Mouse (Mus musculus): ENCODE results near the gene Sac3d1. TPM values are rescaled to one million over a fixed set of nuclear protein-coding genes. Genes with fewer than 3 reads are reported as not detected.
A peak's percentile ranks its signal among the peaks of the same experiment; 100 is the strongest.

The Sac3d1 gene
- polyA plus RNA-seq, 1 experiment, result 35.1 TPM

DNA sequence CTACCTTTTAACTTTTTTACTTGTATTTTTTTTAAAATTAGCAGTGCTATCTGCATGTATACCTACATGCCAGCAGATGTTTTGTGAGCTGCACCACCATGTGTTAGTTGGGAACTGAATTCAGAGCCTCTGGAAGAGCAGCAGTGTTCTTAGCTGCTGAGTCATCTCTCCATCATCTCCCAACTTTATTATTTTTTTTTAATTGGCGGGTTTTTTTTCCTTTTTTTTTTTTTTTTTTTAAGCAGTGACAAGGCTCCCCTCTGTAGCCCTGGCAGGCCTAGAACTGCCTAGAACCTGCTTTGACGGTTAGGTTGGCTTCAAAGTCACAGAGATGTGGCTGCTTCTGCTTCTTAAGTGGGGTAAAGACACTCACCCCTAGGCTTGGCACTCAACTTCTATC, 6.4 kb upstream of the Sac3d1 start:
- H3K4me1 ChIP-seq (ENCODE audit: control insufficient read depth, insufficient read depth, low read length), result no peaks in the 10 kb centered on the region
- H3K27ac ChIP-seq (ENCODE audit: insufficient read depth, low read length), result no peak overlapping the region
- H3K4me3 ChIP-seq (ENCODE audit: insufficient read depth, low read length), result no peak overlapping the region
- TF ChIP-seq CTCF (IDR thresholded peaks at IDR 0.05; ENCODE audit: extremely low read depth, insufficient read depth, low read length), result no peak
- TF ChIP-seq POLR2A (IDR thresholded peaks at IDR 0.05; ENCODE audit: extremely low read depth, insufficient read depth, low read length), result no peak

DNA sequence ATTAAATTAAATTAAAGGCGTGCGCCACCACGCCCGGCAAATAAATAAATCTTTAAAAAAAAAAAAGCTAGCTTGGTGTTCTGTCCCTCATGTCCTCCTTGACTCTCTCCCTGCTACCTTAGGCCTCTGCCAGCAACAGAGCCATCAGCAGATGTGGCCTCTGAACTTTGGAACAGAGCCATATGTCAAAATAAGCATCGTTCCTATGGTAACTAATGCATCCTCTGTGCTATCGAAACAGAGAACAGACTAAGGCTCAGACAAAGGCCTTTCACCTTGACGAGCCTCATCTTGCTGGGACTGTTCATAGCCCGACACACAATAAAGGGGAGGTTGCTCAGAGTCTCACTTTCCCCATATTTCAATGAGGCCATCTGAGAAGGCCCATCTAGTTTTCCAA, 4.9 kb upstream of the Sac3d1 start:
- no peak overlapping the region for H3K4me3 ChIP-seq (ENCODE audit: insufficient read depth, low read length)
- no peaks in the 10 kb centered on the region for H3K4me1 ChIP-seq (ENCODE audit: control insufficient read depth, insufficient read depth, low read length)
- TF ChIP-seq CTCF (IDR thresholded peaks at IDR 0.05; ENCODE audit: extremely low read depth, insufficient read depth, low read length), result no peak
- TF ChIP-seq POLR2A (IDR thresholded peaks at IDR 0.05; ENCODE audit: extremely low read depth, insufficient read depth, low read length), result no peak
- H3K27ac ChIP-seq (ENCODE audit: insufficient read depth, low read length), result no peak overlapping the region

DNA sequence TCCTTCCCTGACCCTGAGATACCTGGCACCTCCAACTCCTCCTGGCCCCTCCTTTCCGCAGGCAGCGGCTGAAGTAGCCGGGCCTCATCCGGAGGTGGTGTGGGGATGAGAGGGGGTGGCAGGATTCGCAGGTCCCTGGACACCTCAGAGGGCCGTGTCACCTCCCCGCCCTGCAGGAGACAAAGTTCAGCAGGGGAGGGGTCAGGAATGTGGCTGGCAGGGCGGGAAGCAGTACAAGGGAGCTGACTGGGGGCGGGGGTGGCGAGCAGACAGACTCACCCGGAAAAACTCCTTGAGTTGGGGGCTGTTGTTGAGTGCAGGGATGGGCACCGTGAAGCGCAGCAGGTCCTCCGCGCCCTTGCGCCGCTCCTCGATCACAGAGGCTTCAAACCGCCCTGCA, 3.3 kb upstream of the Sac3d1 start:
- no peak overlapping the region for H3K27ac ChIP-seq (ENCODE audit: insufficient read depth, low read length)
- H3K4me3 ChIP-seq (ENCODE audit: insufficient read depth, low read length), result no peak overlapping the region
- H3K4me1 ChIP-seq (ENCODE audit: control insufficient read depth, insufficient read depth, low read length), result no peaks in the 10 kb centered on the region
- TF ChIP-seq CTCF (IDR thresholded peaks at IDR 0.05; ENCODE audit: extremely low read depth, insufficient read depth, low read length), result no peak
- no peak for TF ChIP-seq POLR2A (IDR thresholded peaks at IDR 0.05; ENCODE audit: extremely low read depth, insufficient read depth, low read length)

DNA sequence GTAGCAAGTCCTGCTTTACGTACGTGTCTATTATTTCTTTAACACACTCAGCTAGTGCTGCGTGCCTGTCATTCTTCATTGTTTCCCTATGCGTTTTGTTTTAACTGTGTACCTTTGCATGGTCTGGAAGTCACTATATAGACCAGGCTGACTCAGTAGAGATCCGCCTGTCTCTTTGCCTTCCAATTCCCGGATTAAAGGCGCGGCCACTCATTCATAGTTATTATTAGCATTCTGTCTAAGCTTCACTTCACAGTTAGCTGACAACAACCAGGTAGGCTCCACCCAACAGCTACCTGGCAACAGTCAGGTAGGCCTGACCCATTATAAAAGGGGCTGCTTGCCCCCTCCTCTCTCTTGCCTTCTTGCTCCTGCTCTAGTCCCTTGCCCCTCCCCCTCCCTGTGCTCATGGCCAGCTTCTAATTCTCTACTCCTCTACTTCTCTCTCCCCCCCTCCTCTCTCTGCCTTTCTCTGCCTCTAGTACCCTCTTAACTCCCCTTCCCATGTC, 281 bp upstream of the Sac3d1 start:
- Histone ChIP-seq H3K27ac (ENCODE audit: insufficient read depth, low read length) (peak overlapping the region; percentile 61), H3K4me3 (ENCODE audit: insufficient read depth, low read length) (peak overlapping the region; percentile 51), H3K4me1 (ENCODE audit: control insufficient read depth, insufficient read depth, low read length) (no peaks in the 10 kb centered on the region)
- TF ChIP-seq POLR2A (IDR thresholded peaks at IDR 0.05; ENCODE audit: extremely low read depth, insufficient read depth, low read length) (no peak), CTCF (IDR thresholded peaks at IDR 0.05; ENCODE audit: extremely low read depth, insufficient read depth, low read length) (no peak)

DNA sequence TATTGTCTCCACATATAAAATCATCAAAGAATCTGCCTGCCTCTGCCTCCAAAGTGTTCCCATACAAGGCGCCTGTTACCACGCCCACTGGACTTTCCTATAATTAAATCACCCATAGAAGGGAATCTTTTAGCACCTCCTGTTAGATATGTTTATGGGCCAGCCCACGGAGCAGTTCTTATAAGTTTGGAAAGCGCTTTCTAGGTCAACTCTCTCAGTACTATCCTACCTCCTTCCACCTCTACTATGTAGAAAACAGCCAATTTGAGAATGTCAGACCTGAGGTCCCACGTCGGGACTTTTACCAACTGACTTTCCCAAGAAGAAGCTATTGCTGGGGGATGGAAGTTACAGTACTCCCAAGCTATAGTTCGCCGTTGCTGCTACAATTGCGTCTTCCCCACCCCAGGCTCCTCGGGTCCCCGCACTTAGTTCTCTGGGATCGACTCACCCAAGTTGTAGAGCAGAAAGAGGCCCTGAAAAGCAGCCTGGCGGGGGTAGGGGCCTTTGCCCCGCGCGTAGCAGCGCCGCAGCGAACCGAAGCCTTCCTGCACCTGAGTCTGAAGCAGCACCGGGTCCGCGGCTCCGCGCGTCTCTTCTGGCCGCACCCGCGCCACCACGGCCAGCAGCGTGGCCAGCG, 984 bp downstream of the Sac3d1 start:
- Histone ChIP-seq H3K27ac (ENCODE audit: insufficient read depth, low read length) (peak overlapping the region; percentile 85), H3K4me1 (ENCODE audit: control insufficient read depth, insufficient read depth, low read length) (no peaks in the 10 kb centered on the region), H3K4me3 (ENCODE audit: insufficient read depth, low read length) (peak overlapping the region; percentile 51)
- TF ChIP-seq POLR2A (IDR thresholded peaks at IDR 0.05; ENCODE audit: extremely low read depth, insufficient read depth, low read length) (no peak), CTCF (IDR thresholded peaks at IDR 0.05; ENCODE audit: extremely low read depth, insufficient read depth, low read length) (no peak)

DNA sequence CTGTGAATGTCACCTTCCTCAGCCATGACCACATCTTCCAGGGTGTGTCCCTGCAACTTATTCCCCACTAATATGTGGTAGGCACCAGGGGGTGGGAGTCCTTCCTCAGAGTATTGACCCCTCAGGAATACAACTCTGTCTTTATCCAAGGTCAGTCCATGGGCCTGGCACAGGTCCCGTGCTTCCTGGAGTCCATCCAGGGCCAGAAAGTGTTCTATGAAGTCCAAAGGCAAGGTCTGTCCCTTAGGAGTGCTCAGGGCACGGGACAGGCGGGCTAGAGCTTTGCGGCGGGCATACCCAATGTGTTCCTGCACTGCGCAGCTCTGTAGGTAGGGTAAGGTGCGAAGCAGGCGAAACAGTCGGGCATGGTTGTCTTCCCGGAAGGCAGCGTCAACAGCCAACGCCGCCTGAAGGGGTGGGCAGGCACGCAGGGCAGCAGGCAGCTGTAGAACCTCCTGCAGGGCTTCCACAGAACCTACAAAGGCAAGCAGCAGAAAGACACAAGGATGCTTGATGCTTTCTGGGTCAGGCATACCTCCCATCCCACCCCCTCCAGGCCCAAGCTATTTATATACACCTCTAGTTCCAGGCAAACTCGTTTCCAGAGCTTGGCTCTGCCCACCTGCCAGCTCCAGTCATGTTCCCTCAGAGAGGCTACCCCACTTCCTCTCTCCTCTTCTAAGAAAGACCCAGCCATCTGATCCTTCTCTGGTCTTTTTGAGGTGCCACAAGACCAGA, 2.2 kb downstream of the Sac3d1 start:
- Histone ChIP-seq H3K4me3 (ENCODE audit: insufficient read depth, low read length) (no peak overlapping the region), H3K27ac (ENCODE audit: insufficient read depth, low read length) (no peak overlapping the region), H3K4me1 (ENCODE audit: control insufficient read depth, insufficient read depth, low read length) (no peaks in the 10 kb centered on the region)
- TF ChIP-seq CTCF (IDR thresholded peaks at IDR 0.05; ENCODE audit: extremely low read depth, insufficient read depth, low read length) (no peak), POLR2A (IDR thresholded peaks at IDR 0.05; ENCODE audit: extremely low read depth, insufficient read depth, low read length) (no peak)

DNA sequence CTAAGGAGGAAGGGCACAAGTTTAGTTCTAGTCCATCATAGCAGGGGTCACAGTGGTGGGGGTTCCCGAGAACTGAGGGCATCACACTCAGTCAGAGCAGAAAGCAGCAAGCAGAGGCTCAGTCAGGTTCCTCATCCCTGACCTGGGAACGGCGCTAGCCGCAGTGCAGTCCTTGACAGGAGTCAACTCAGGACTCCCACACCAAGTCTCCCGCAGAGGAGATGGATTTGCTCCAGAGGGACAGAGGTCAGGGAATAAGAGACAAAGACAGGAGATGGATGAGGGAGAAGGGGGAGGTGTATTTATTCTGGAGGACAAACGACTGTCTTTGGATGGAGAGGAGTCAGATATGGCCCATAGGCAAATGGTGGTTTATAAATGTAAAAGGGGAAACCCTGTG, 5.3 kb downstream of the Sac3d1 start:
- no peak overlapping the region for H3K27ac ChIP-seq (ENCODE audit: insufficient read depth, low read length)
- TF ChIP-seq POLR2A (IDR thresholded peaks at IDR 0.05; ENCODE audit: extremely low read depth, insufficient read depth, low read length) (no peak), CTCF (IDR thresholded peaks at IDR 0.05; ENCODE audit: extremely low read depth, insufficient read depth, low read length) (no peak)
- H3K4me1 ChIP-seq (ENCODE audit: control insufficient read depth, insufficient read depth, low read length), result no peaks in the 10 kb centered on the region
- no peak overlapping the region for H3K4me3 ChIP-seq (ENCODE audit: insufficient read depth, low read length)

DNA sequence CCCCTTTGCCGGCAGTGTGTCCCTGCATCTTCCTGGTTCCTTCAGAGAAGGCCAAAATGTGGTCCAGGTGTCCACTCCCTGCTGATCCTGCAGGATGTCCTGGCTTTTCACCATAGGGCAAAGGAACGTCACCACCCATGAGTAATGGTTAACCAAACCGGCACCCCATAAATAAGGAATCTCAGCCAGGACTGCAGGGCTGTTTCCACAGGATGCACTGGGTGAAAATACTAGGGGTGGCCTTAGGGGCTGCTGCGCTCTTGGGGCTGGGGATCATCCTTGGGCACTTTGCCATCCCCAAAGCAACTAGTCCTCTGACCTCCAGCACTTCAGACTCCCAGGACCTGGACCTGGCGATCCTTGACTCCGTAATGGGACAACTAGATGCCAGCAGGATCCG, 12.9 kb downstream of the Sac3d1 start, which contains the start of gene Naaladl1:
Gene Naaladl1, plus strand, starts transcription at position 197 of the 400 bp plus-strand sequence.
- H3K4me3 ChIP-seq (ENCODE audit: insufficient read depth, low read length), result no peak within 1 kb of the TSS
- H3K4me1 ChIP-seq (ENCODE audit: control insufficient read depth, insufficient read depth, low read length), result no peaks in the 10 kb centered on the region
- H3K27ac ChIP-seq (ENCODE audit: insufficient read depth, low read length), result no peak within 1 kb of the TSS
- no peak for TF ChIP-seq POLR2A (IDR thresholded peaks at IDR 0.05; ENCODE audit: extremely low read depth, insufficient read depth, low read length)
- TF ChIP-seq CTCF (IDR thresholded peaks at IDR 0.05; ENCODE audit: extremely low read depth, insufficient read depth, low read length), result no peak

DNA sequence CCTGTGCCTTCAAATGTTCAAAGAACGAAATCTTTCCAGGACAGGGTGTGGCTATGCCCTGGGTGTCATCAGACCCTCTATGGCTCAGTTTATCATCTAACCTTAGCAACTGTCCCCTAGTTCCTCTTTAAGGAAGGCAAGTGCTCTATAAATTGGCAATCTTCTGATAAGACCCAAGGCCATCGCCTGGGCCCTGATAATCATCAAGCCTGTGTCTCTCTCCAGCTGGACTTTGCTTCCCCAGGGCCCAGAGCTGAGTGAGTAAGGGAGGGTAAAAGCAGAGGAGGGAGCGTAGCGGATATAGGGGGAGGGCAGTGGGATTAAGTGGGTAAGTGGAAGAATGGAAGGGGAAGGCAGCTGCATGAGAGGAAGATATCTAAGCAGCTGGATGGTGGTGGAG, 14.0 kb downstream of the Sac3d1 start:
- TF ChIP-seq POLR2A (IDR thresholded peaks at IDR 0.05; ENCODE audit: extremely low read depth, insufficient read depth, low read length) (no peak), CTCF (IDR thresholded peaks at IDR 0.05; ENCODE audit: extremely low read depth, insufficient read depth, low read length) (no peak)
- Histone ChIP-seq H3K4me1 (ENCODE audit: control insufficient read depth, insufficient read depth, low read length) (no peaks in the 10 kb centered on the region), H3K27ac (ENCODE audit: insufficient read depth, low read length) (no peak overlapping the region), H3K4me3 (ENCODE audit: insufficient read depth, low read length) (no peak overlapping the region)
